Mouse (Mus musculus): Measurements from ENCODE around the gene Ebpl. TPM values are rescaled to one million over a fixed set of nuclear protein-coding genes. Genes with fewer than 3 reads are reported as not detected.

Ebpl gene
- polyA plus RNA-seq, 1 experiment from 2014 or later, result 2.9 TPM

DNA sequence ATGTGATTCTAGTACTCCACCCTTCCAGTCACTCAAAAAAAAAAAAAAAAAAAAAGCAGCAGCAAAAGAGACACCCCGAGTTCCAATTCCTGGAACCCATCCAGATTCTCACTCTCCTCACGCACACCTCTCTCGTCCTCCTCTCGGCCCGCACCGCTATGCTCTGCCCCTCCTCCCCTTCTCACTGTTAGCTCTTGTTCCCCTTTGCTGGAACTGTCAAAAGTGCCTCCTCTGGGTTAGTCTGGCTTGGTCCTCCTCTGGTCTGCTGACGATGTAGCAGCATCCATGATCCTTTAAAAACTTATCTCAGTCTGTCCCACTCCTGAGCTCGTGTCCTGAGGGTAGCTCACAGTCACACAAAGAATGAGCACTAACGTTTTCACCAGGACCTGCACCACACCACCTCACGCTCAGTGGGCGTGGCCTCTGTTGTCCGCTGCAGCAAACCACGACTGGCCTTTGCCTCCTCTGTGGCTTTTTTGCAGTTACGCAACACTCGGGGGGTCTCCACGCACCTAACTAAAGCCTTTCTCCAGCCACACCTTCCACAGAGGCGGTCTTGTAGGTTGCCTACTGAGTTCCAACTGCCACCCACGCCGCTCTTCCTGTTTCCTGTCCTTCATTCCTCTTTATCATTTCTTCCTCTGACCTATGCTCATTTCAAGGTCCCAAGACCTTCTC lies 71.5 kb downstream of the Ebpl start:
- Histone ChIP-seq H3K4me3 (ENCODE audit: low read depth, low read length) (no peak overlapping the region), H3K4me1 (ENCODE audit: insufficient read depth, low read depth, low read length) (no peaks in the 10 kb centered on the region), H3K9me3 (ENCODE audit: low read length) (no peaks in the 10 kb centered on the region), H3K36me3 (ENCODE audit: insufficient read depth, low read length) (no peaks in the 10 kb centered on the region), H3K9ac (replicated peaks; ENCODE audit: low read depth) (no peak overlapping the region), H3K27me3 (replicated peaks; ENCODE audit: insufficient read depth, low read length) (no peaks in the 10 kb centered on the region), H3K27ac (ENCODE audit: low read length) (no peak overlapping the region), H3K4me2 (replicated peaks; ENCODE audit: low read depth, low read length) (no peak overlapping the region)
- DNase-seq (ENCODE audit: low spot score) (no peak), ATAC-seq (no peak)
- WGBS, result 48% methylated on average over 19 of the region's 19 CpGs
- TF ChIP-seq EP300 (IDR thresholded peaks at IDR 0.05), result no peak
- TF ChIP-seq CTCF (IDR thresholded peaks at IDR 0.05), result no peak

Other genes starting within 250 kb of the Ebpl start
- gene Sacs, start 222.0 kb downstream of the Ebpl start, polyA plus RNA-seq (2015; fragmentation: Nextera tagmentation; extraction: Ambion mirVana), result 0.75 and 1.00 TPM in 2 replicates
- 4.2 and 6.1 TPM in 2 replicates for gene Sgcg, start 101.9 kb downstream of the Ebpl start, polyA plus RNA-seq (2015; fragmentation: Nextera tagmentation; extraction: Ambion mirVana)
- gene Arl11, start 50.7 kb downstream of the Ebpl start, polyA plus RNA-seq (2015; fragmentation: Nextera tagmentation; extraction: Ambion mirVana), result 4.6 and 5.0 TPM in 2 replicates
- gene Kpna3, start 79.4 kb upstream of the Ebpl start, polyA plus RNA-seq (2015; fragmentation: Nextera tagmentation; extraction: Ambion mirVana), result 14.8 and 16.4 TPM in 2 replicates
- 21.6 and 21.7 TPM in 2 replicates for gene Spryd7, start 196.4 kb upstream of the Ebpl start, polyA plus RNA-seq (2015; fragmentation: Nextera tagmentation; extraction: Ambion mirVana)
- gene Trim13, start 237.8 kb upstream of the Ebpl start, polyA plus RNA-seq (2015; fragmentation: Nextera tagmentation; extraction: Ambion mirVana), result 23.4 and 24.4 TPM in 2 replicates
- gene Kcnrg, start 247.0 kb upstream of the Ebpl start, polyA plus RNA-seq (2015; fragmentation: Nextera tagmentation; extraction: Ambion mirVana), result 7.6 and 12.1 TPM in 2 replicates

Data from lung, postnatal 0 days (tissue).